Mouse (Mus musculus) urinary bladder, postnatal 36 days (tissue): Measurements from ENCODE around the gene Faap24.

Source experiments
- DNase-seq, 2 experiments: peaks; one replicate each; pipeline ENCODE4 v3.0.0; 2022; ENCODE audit warnings: low spot score in 2 of 2, mixed read lengths in 1 of 2

Gene Faap24

GRCm38 (mm10) chr7:35371096-35371495 is 25.5 kb downstream of the Faap24 start:
- no peak for DNase-seq

- DNase-seq: no peak
Observed at GRCm38 (mm10) chr7:35365161-35365910, 31.3 kb downstream of the Faap24 start.

DNA sequence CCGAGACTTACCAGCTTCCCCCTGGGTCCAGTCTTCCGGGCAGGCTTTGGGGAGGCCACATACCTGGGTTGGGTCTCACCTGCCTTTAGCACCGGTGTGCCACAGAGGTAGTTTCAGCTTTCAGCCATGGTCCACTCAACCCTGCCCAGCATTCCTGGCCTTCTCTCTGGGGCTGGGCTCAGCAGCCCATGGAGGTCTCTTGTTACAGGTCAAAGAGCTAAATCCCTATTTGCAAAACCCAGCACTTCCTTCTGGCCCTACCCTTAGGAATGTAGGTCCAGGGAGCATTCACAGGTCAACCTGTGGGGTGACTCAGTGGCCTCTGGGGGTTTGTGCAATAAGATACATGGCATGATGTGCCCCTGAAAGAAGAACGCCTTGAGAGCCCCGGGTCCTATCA is 33.8 kb downstream of the Faap24 start:
- no peak for DNase-seq

GRCm38 (mm10) chr7:35362253-35362652 is 34.4 kb downstream of the Faap24 start:
- DNase-seq: no peak

- DNase-seq: no peak
Observed at GRCm38 (mm10) chr7:35357621-35358020, 39.0 kb downstream of the Faap24 start.

GRCm38 (mm10) chr7:35355303-35355872 is 41.2 kb downstream of the Faap24 start:
- DNase-seq: no peak

- DNase-seq: no peak
Observed at GRCm38 (mm10) chr7:35353306-35353705, 43.3 kb downstream of the Faap24 start.

GRCm38 (mm10) chr7:35351155-35351554 is 45.5 kb downstream of the Faap24 start:
- no peak for DNase-seq

GRCm38 (mm10) chr7:35349886-35350684 is 46.6 kb downstream of the Faap24 start:
- DNase-seq: no peak

GRCm38 (mm10) chr7:35349022-35349421 is 47.6 kb downstream of the Faap24 start:
- no peak for DNase-seq

DNA sequence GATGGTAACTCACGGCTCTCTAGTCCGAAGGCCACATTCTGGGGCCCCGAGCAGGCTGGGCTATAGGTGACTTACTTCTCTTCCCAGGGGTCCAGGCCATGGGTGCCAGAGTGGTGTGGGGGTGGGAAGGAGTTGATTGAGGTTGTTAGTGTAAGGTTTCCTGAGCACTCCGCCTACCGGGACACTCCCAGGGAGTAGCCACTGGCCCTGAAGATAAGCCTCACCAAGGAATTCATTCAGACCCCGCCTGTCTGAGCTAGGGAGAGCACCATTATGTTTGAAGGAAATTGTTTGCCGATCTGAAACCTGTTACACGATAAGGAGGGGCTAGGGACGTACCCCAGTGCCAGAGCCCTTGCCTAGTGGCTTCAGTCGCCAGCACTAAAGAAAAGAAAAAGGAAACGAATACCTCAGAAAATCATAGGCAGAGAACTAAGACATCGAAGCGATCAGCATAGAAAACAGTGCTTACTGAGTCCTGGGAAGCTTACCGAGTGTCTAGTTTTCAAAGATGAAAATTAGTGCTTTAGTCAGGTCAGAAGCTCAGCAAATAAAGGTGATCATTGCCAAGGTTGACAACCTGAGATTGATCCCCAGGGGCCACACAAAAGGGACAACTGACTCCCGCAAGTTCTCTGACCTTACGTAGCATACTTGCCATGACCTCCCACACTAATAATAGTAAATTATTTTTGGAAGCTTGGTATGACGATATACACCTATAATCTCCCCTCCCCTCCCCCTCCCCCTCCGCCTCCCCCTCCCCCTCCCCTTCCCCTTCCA is 48.5 kb downstream of the Faap24 start:
- DNase-seq: no peak

DNA sequence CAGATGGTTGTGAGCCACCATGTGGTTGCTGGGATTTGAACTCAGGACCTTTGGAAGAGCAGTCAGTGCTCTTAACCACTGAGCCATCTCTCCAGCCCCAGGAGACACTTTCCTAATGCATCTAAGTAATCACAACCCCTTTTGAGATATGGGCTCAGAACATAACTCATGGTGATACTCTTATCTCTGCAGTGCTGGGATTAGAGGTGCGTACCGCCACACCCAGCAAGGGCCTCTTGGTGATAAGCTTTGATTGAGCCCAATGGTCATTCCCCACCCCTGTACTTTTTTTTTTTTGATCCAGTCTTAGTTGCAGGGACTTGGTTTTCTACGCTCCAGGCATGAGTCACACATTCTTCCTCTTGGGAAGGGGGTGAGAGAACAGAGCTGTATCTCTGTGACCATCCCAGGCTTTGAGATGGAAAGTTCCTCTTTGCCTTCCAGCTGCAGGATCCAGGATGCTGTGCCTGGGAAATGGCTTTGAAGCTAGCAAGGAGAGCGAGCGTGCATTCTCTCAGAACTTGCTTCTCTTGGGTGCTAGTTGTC is 51.8 kb downstream of the Faap24 start:
- DNase-seq: no peak

GRCm38 (mm10) chr7:35342498-35342897 is 54.1 kb downstream of the Faap24 start:
- DNase-seq: no peak
